Mouse (Mus musculus) adrenal gland, postnatal 10 days (tissue): Measurements from ENCODE around the gene Gm10842. TPM values are rescaled to one million over a fixed set of nuclear protein-coding genes. Genes with fewer than 3 reads are reported as not detected.

ENCODE experiments used
- total RNA-seq, 2 experiments: library from RNA; stranded (reverse); gene quantifications; 2 replicates each; pipeline ENCODE4 v1.2.3; 2021

The Gm10842 gene
- total RNA-seq, 2 experiments from 2014 or later: not detected

Other genes starting within 250 kb of the Gm10842 start
- gene Efcab3, start 83.3 kb upstream of the Gm10842 start, total RNA-seq: 1 to 10 TPM in 1 of 2 experiments, under 1 TPM in 1; 0.33 to 1.2 TPM
- gene Mettl2, start 20.5 kb upstream of the Gm10842 start, total RNA-seq: 10 to 100 TPM; 22.6 to 25.6 TPM
- 10 to 100 TPM; 43.8 to 53.5 TPM for gene Tlk2, start 31.9 kb downstream of the Gm10842 start, total RNA-seq
- gene Mrc2, start 145.8 kb downstream of the Gm10842 start, total RNA-seq: 10 to 100 TPM; 27.6 to 28.0 TPM